Mouse (Mus musculus) forebrain, embryonic 10.5 days (tissue): ENCODE results near the gene Spin1. TPM values are rescaled to one million over a fixed set of nuclear protein-coding genes. Genes with fewer than 3 reads are reported as not detected.
"Not testable (repeated sequence)": the region's sequence is repeated elsewhere in the genome, so short reads cannot be mapped to it uniquely, and the experiment has no call there.

Experiments
- DNase-seq: peaks from one replicate; pipeline ENCODE4 v3.0.0-alpha.2; 2017; ENCODE audit warnings: low spot score; ENCODE audit errors: extremely low spot score
- H3K27ac ChIP-seq: fragments of 300-500 bp; sonication (generic); 2 replicates; pipeline ENCODE4 v1.5.1; 2016; ENCODE audit warnings: mild to moderate bottlenecking
- H3K27me3 ChIP-seq: fragments of 300-500 bp; sonication (generic); 2 replicates; pipeline ENCODE4 v1.6.1; 2016; ENCODE audit warnings: mild to moderate bottlenecking; ENCODE audit not compliant: poor library complexity, severe bottlenecking
- H3K36me3 ChIP-seq: fragments of 300-500 bp; sonication (generic); replicated peaks from 2 replicates; pipeline ENCODE4 v1.6.1; 2016; ENCODE audit warnings: mild to moderate bottlenecking, moderate library complexity
- H3K4me1 ChIP-seq: fragments of 300-500 bp; sonication (generic); 2 replicates; pipeline ENCODE4 v1.6.1; 2016
- H3K4me3 ChIP-seq: fragments of 300-500 bp; sonication (generic); 2 replicates; pipeline ENCODE4 v1.5.1; 2016; ENCODE audit warnings: mild to moderate bottlenecking, moderate library complexity
- H3K9me3 ChIP-seq: fragments of 300-500 bp; sonication (generic); 2 replicates; pipeline ENCODE4 v1.6.1; 2016; ENCODE audit warnings: mild to moderate bottlenecking, moderate library complexity
- WGBS: fragments of 180-500 bp; shearing (Covaris S2); methylation state at CpG from one replicate; pipeline ENCODE4 v1.1.7; 2016; 5-methylcytosine and 5-hydroxymethylcytosine counted together
- polyA plus RNA-seq: library from polyadenylated mRNA; unstranded; fragments of >200 nt; fragmentation: Nextera tagmentation; extraction: Ambion mirVana; gene quantifications from 2 replicates; pipeline ENCODE4 v1.2.1, GENCODE M21; 2016

The Spin1 gene
- 81.7 and 83.3 TPM in 2 replicates for polyA plus RNA-seq

- peaks cover 34% of the 10 kb centered on the region for H3K9me3 ChIP-seq
- 0 out of 2 replicates have a peak, but pooled peaks cover 5% of the 10 kb centered on the region for H3K27me3 ChIP-seq
- WGBS, result 2% methylated on average over 82 of the region's 85 CpGs
- H3K4me1 ChIP-seq, result peaks cover 19% of the 10 kb centered on the region
- peak within 1 kb of the TSS; percentile 100 for H3K27ac ChIP-seq
- peak within 1 kb of the TSS; percentile 91 for H3K4me3 ChIP-seq
- H3K36me3 ChIP-seq, result peaks cover 34% of the 10 kb centered on the region
- peak; percentile 76 for DNase-seq
Measured at GRCm38 (mm10) chr13:51100233-51101015, at the start of gene Spin1. Spin1 (plus strand) TSS chr13:51100880.

- H3K4me3 ChIP-seq, result no peak overlapping the region
- no peak overlapping the region for H3K27ac ChIP-seq
- no peaks in the 10 kb centered on the region for H3K27me3 ChIP-seq
- 85% methylated on average over 4 of the region's 4 CpGs for WGBS
- H3K4me1 ChIP-seq, result no peaks in the 10 kb centered on the region
- no peak for DNase-seq
- no peaks in the 10 kb centered on the region for H3K9me3 ChIP-seq
- no peaks in the 10 kb centered on the region for H3K36me3 ChIP-seq
Measured at GRCm38 (mm10) chr13:51051016-51051415, 49.7 kb upstream of the Spin1 start.

- H3K4me3 ChIP-seq, result no peak overlapping the region
- H3K4me1 ChIP-seq, result no peaks in the 10 kb centered on the region
- no peak for DNase-seq
- H3K9me3 ChIP-seq, result no peaks in the 10 kb centered on the region
- no peaks in the 10 kb centered on the region for H3K36me3 ChIP-seq
- H3K27ac ChIP-seq, result no peak overlapping the region
- no peaks in the 10 kb centered on the region for H3K27me3 ChIP-seq
- 82% methylated on average over 3 of the region's 3 CpGs for WGBS
Measured at GRCm38 (mm10) chr13:51052408-51052807, 48.3 kb upstream of the Spin1 start.

- Histone ChIP-seq H3K4me1 (no peaks in the 10 kb centered on the region), H3K9me3 (no peaks in the 10 kb centered on the region), H3K36me3 (no peaks in the 10 kb centered on the region), H3K4me3 (no peak overlapping the region), H3K27me3 (no peaks in the 10 kb centered on the region), H3K27ac (no peak overlapping the region)
- 79% methylated on average over 6 of the region's 6 CpGs for WGBS
- no peak for DNase-seq
Measured at GRCm38 (mm10) chr13:51063024-51063423, 37.7 kb upstream of the Spin1 start.

GRCm38 (mm10) chr13:51063721-51064120 is 37.0 kb upstream of the Spin1 start:
- WGBS, result 88% methylated on average over 1 of the region's 1 CpGs
- no peaks in the 10 kb centered on the region for H3K4me1 ChIP-seq
- no peak for DNase-seq
- H3K27ac ChIP-seq, result no peak overlapping the region
- H3K9me3 ChIP-seq, result no peaks in the 10 kb centered on the region
- no peak overlapping the region for H3K4me3 ChIP-seq
- no peaks in the 10 kb centered on the region for H3K27me3 ChIP-seq
- H3K36me3 ChIP-seq, result no peaks in the 10 kb centered on the region

- Histone ChIP-seq H3K27me3 (no peaks in the 10 kb centered on the region), H3K36me3 (no peaks in the 10 kb centered on the region), H3K9me3 (no peaks in the 10 kb centered on the region), H3K4me1 (no peaks in the 10 kb centered on the region), H3K4me3 (no peak overlapping the region), H3K27ac (no peak overlapping the region)
- DNase-seq, result no peak
- 86% methylated on average over 3 of the region's 3 CpGs for WGBS
Measured at GRCm38 (mm10) chr13:51064429-51064828, 36.3 kb upstream of the Spin1 start.

- Histone ChIP-seq H3K27me3 (no peaks in the 10 kb centered on the region), H3K9me3 (no peaks in the 10 kb centered on the region), H3K4me1 (no peaks in the 10 kb centered on the region), H3K27ac (no peak overlapping the region), H3K36me3 (no peaks in the 10 kb centered on the region), H3K4me3 (no peak overlapping the region)
- DNase-seq, result no peak
- 86% methylated on average over 11 of the region's 11 CpGs for WGBS
Measured at GRCm38 (mm10) chr13:51071063-51071680, 29.5 kb upstream of the Spin1 start.

GRCm38 (mm10) chr13:51071763-51072276 is 28.9 kb upstream of the Spin1 start:
- no peak overlapping the region for H3K4me3 ChIP-seq
- no peaks in the 10 kb centered on the region for H3K9me3 ChIP-seq
- no peaks in the 10 kb centered on the region for H3K4me1 ChIP-seq
- 88% methylated on average over 8 of the region's 8 CpGs for WGBS
- no peaks in the 10 kb centered on the region for H3K36me3 ChIP-seq
- H3K27me3 ChIP-seq, result no peaks in the 10 kb centered on the region
- H3K27ac ChIP-seq, result no peak overlapping the region
- DNase-seq, result no peak

GRCm38 (mm10) chr13:51072917-51073843 is 27.5 kb upstream of the Spin1 start:
- no peak for DNase-seq
- no peak overlapping the region for H3K4me3 ChIP-seq
- no peaks in the 10 kb centered on the region for H3K4me1 ChIP-seq
- H3K27ac ChIP-seq, result no peak overlapping the region
- 94% methylated on average over 16 of the region's 16 CpGs for WGBS
- no peaks in the 10 kb centered on the region for H3K27me3 ChIP-seq
- no peaks in the 10 kb centered on the region for H3K9me3 ChIP-seq
- H3K36me3 ChIP-seq, result no peaks in the 10 kb centered on the region

GRCm38 (mm10) chr13:51074081-51074680 is 26.5 kb upstream of the Spin1 start:
- WGBS, result 90% methylated on average over 6 of the region's 6 CpGs

GRCm38 (mm10) chr13:51076191-51076590 is 24.5 kb upstream of the Spin1 start:
- H3K4me1 ChIP-seq, H3K4me3 ChIP-seq: not testable (repeated sequence)
- 93% methylated on average over 14 of the region's 14 CpGs for WGBS

More at GRCm38 (mm10) chr13:51074081-51074680, 26.5 kb upstream of the Spin1 start:
- Histone ChIP-seq H3K9me3 (no peaks in the 10 kb centered on the region), H3K27me3 (no peaks in the 10 kb centered on the region), H3K36me3 (no peaks in the 10 kb centered on the region), H3K4me3 (no peak overlapping the region), H3K4me1 (no peaks in the 10 kb centered on the region), H3K27ac (no peak overlapping the region)
- DNase-seq, result no peak

GRCm38 (mm10) chr13:51078586-51078985 is 22.1 kb upstream of the Spin1 start:
- not testable (repeated sequence) for H3K9me3 ChIP-seq, H3K27ac ChIP-seq, H3K36me3 ChIP-seq, H3K27me3 ChIP-seq, DNase-seq, H3K4me3 ChIP-seq, H3K4me1 ChIP-seq
- 84% methylated on average over 1 of the region's 1 CpGs for WGBS

More at GRCm38 (mm10) chr13:51076191-51076590, 24.5 kb upstream of the Spin1 start:
- H3K27me3 ChIP-seq, H3K27ac ChIP-seq, H3K9me3 ChIP-seq, H3K36me3 ChIP-seq, DNase-seq: not testable (repeated sequence)
